Mouse (Mus musculus) urinary bladder, postnatal 36 days (tissue): Measurements from ENCODE around the gene Serpina10.
"Not testable (repeated sequence)": the region's sequence is repeated elsewhere in the genome, so short reads cannot be mapped to it uniquely, and the experiment has no call there.

ENCODE experiments used
- DNase-seq, 2 experiments: peaks; one replicate each; pipeline ENCODE4 v3.0.0; 2022; ENCODE audit warnings: low spot score in 2 of 2, mixed read lengths in 1 of 2

Gene Serpina10

GRCm38 (mm10) chr12:103615734-103616133, 15.5 kb downstream of the Serpina10 start:
- DNase-seq, result no peak

GRCm38 (mm10) chr12:103615141-103615540, 16.1 kb downstream of the Serpina10 start:
- no peak for DNase-seq

- no peak for DNase-seq
These were observed 29.4 kb downstream of the Serpina10 start for GRCm38 (mm10) chr12:103601839-103602238.

- no peak for DNase-seq
These were observed 30.9 kb downstream of the Serpina10 start for GRCm38 (mm10) chr12:103600364-103600763.

GRCm38 (mm10) chr12:103598411-103598810, 32.8 kb downstream of the Serpina10 start:
- DNase-seq, result peak; percentile 13 to 33

GRCm38 (mm10) chr12:103583771-103584170, 47.5 kb downstream of the Serpina10 start:
- DNase-seq, result no peak

GRCm38 (mm10) chr12:103578148-103578547, 53.1 kb downstream of the Serpina10 start:
- DNase-seq, result not testable (repeated sequence)

GRCm38 (mm10) chr12:103569690-103570089, 61.6 kb downstream of the Serpina10 start:
- no peak for DNase-seq

GRCm38 (mm10) chr12:103567129-103567528, 64.1 kb downstream of the Serpina10 start:
- no peak for DNase-seq

- DNase-seq, result no peak
These were observed 66.1 kb downstream of the Serpina10 start for GRCm38 (mm10) chr12:103565151-103565550.
